Mouse (Mus musculus) cerebellum, adult 2 months (tissue): ENCODE data around the gene Ptpn3.

Experiments used
- CTCF ChIP-seq: fragments of 200-500 bp; IDR thresholded peaks from 2 replicates; pipeline ENCODE4 v1.5.1; 2011; ENCODE audit warnings: low read depth, mild to moderate bottlenecking, control low read depth, low read length, moderate library complexity, borderline replicate concordance; ENCODE audit not compliant: insufficient read depth
- POLR2A ChIP-seq: fragments of 200-500 bp; IDR thresholded peaks from 2 replicates; pipeline ENCODE4 v1.6.1; 2011; ENCODE audit warnings: low read length, control low read depth, borderline replicate concordance; ENCODE audit not compliant: insufficient read depth

DNA sequence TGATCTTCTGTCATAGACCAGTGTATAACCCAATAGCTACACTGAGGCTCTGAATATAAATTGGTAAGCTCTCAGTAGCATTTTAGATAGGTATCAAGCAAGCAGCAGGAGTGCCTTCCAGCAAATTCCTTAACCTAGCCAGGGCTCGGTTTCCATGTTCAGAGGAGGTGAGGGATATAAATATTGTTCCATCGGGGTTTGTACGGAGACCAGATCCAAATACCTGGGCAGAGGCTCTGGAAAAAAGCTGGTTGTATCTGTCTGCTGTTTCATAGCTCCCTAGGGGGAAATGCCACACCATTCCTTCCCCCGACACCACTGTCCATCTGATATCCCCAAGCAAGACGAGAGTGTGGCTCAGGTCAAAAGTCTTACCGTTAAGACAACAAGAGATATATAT lies 47.2 kb downstream of the Ptpn3 start:
- TF ChIP-seq POLR2A, result no peak
- no peak for TF ChIP-seq CTCF
